Mouse (Mus musculus) E14TG2a.4 (cell line): ENCODE data around the gene Tmem130.

Experiments used
- CTCF ChIP-seq: conservative IDR thresholded peaks from 2 replicates; pipeline ENCODE4 v1.5.1; 2014; ENCODE audit warnings: low read length
- POU5F1 ChIP-seq: IDR thresholded peaks from 2 replicates; pipeline ENCODE4 v1.6.1; 2014; ENCODE audit warnings: low read length, borderline replicate concordance

- no peak for TF ChIP-seq CTCF
- TF ChIP-seq POU5F1, result no peak
These were observed 32.4 kb downstream of the Tmem130 start for GRCm38 (mm10) chr5:144729216-144729615.
